Mouse (Mus musculus): ENCODE measurements around the gene Rwdd4a. TPM values are rescaled to one million over a fixed set of nuclear protein-coding genes. Genes with fewer than 3 reads are reported as not detected.

The Rwdd4a gene
- 10 to 100 TPM; 12.0 to 12.7 TPM for total RNA-seq (2023)

GRCm38 (mm10) chr8:47533344-47534125 lies at the start of gene Rwdd4a, which contains the start of gene Trappc11:
TSS of gene Rwdd4a (plus strand) at chr8:47533664.
TSS of gene Trappc11 (minus strand) at chr8:47533470.

Other genes with a start within 250 kb of the Rwdd4a start
- 1 to 10 TPM; 1.5 to 2.0 TPM for gene Stox2, start 87.3 kb upstream of the Rwdd4a start, total RNA-seq (2023)
- 10 to 100 TPM; 27.4 to 30.6 TPM for gene Trappc11, start 194 bp upstream of the Rwdd4a start, total RNA-seq (2023)
- 10 to 100 TPM; 41.8 to 54.7 TPM for gene Ing2, start 141.9 kb downstream of the Rwdd4a start, total RNA-seq (2023)
- gene Cdkn2aip, start 180.3 kb downstream of the Rwdd4a start, total RNA-seq (2023): 10 to 100 TPM; 21.6 to 22.7 TPM

Measured in neutrophil, adult 59 days (primary cell).